Mouse (Mus musculus) ES-Bruce4 (cell line): ENCODE results near the gene Rab22a.

Experiments used
- CTCF ChIP-seq: IDR thresholded peaks from one replicate; pipeline ENCODE4 v1.8.1; 2011; ENCODE audit warnings: low read depth, low read length
- EP300 ChIP-seq: IDR thresholded peaks from 2 replicates; pipeline ENCODE4 v1.6.1; 2011; ENCODE audit warnings: low read depth, low read length; ENCODE audit not compliant: insufficient read depth
- POLR2A ChIP-seq: IDR thresholded peaks from one replicate; pipeline ENCODE4 v1.8.1; 2011; ENCODE audit warnings: low read length; ENCODE audit not compliant: insufficient read depth

- TF ChIP-seq POLR2A: no peak
- no peak for TF ChIP-seq CTCF
- TF ChIP-seq EP300: no peak
Observed at GRCm38 (mm10) chr2:173734426-173734825, 74.9 kb downstream of the Rab22a start.
